Mouse (Mus musculus): Measurements from ENCODE around the gene C87436. TPM values are rescaled to one million over a fixed set of nuclear protein-coding genes. Genes with fewer than 3 reads are reported as not detected.
"Not testable (repeated sequence)": the region's sequence is repeated elsewhere in the genome, so short reads cannot be mapped to it uniquely, and the experiment has no call there.

C87436 gene
- polyA plus RNA-seq, 1 experiment, result 16.8 TPM

DNA sequence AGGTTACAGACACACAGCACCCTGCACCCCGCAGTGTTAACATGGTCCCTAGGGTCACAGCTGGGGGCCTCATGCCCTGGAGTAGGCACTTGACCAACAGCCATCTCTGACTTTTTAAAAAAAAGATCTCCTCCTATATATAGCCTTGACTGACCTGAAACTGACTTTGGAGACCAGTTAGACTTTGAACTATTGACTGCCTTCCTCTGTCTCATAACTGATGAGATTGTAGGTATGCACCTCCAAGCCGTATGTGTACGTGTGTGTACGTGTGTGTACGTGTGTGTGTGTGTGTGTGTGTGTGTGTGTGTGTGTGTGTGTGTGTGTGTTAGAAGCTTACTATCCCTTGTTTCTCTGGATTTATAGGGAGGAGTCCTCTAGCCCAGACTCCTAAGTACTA, 43.7 kb downstream of the C87436 start:
- no peak for DNase-seq (ENCODE audit: low read depth)

DNA sequence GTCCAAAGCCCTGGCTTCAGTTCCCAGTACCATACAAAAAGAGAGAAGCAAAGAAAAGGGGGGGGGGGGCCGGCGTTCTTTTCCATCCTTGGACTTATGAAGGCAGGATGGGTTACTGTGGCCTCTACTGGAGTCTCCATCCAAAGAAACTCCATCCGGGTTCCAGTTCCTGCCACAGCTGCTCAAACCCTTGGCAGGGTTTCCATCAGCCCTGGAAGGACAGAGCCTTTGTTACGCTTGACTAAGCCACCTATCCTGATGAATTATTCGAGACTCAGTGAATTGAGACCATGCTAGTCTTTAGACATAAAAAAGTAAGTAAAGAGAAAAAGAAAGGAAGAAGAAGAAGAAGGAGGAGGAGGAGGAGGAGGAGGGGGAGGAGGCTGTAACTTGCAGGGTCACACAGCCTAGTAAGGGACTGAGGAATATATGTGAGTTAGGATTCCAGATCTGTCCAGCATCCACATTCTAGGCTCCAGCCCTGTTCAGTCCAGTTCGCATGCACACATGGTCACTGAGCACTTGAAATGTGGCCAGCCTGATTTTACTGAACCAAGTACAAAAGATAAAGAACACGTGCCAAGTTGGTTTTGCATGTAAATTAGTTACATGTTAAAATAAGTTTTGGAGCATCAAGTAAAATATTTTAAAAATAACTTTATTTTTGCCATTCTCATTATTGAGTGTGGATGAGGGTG, 47.9 kb downstream of the C87436 start:
- DNase-seq (ENCODE audit: low read depth), result no peak

DNA sequence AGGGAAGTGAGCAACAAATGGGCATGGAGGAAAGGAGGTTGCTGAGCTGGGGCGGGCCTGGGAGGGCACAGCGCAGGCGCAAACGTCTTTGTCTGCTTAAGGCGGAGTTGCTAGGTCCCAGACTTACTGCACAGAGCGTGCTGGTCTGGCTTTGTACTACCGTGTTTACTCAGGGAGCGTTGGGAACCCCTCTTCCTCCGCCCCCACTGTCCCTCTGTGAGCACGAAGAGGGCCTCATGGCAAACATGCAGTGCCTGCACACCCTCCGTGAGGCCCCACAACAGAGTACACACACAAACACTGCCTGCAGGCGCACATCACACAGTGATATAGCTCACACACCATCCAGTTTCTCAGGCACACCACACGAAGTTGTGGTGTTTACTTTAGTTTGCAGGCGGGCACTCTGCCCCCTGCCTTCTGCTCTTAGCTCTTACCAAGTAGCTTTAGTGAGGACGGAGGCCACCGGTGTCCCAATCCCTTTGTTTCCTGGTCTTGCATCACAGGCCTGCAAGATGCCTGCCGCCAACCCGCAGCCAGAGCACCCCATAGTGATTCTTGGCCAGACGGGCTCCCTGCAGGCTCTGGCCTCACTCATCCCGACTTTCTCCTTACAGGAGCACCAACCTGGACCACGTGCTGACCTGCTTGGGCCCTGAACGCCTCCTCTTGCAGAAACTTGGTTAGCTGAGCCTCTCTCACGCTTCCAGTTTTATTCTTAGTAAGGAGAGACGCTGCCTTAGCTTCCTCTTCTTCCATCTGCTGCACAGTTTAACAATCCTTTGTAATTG, 49.4 kb downstream of the C87436 start:
- peak; percentile 73 for DNase-seq (ENCODE audit: low read depth)

DNA sequence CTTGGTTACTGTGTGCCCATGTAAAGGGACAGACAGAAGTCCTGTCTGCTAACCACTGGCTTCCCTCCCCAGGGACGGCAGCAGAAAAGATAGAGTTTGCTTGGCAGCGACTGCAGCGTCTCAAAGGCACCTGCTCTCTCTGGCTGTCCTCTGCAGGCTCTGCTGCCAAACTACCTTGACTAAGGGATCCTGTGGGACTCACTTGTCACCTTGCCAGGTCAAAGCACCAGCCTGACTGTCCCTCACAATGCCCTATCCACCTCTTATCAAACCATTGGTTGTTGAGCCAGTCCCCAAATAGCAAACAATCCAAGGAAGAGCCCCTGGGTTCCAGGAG, 49.9 kb downstream of the C87436 start:
- DNase-seq (ENCODE audit: low read depth), result no peak

DNA sequence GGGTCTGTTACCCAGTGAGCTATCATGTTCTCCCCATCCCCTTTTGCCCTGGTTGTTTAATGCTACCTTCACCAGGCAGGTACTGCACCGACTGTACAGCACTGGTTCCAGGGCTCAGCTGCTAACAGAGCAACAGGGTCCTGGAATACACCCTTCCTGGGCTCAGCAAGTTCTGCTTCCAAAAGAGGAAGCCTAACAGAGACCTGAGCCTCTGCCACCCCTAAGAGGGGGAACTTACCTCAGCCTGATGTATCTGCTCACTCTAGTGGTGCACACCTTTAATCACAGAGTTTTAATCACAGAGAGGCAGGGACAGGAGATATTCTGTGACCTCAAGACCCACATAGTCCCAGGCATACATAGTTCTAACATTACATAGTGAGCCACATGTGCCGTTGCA, 51.8 kb downstream of the C87436 start:
- DNase-seq (ENCODE audit: low read depth), result no peak

DNA sequence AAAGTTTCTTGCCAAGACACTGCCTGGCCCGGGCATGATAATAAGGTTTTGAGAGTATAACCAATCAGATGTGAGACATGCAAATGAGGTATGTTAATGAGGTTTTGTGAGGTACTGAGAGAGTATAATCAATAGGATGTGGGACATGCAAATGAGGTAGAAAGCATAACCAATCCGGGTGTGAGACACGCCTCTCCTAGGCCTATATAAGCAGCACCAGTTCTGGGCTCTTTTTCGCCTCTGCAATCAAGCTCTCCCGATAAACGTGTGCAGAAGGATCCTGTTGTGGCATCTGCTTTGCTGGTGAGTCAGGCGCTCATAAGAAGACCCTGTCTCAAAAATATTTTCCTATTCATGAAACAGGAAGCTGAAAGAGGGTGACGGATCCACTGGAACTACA, 52.2 kb downstream of the C87436 start:
- DNase-seq (ENCODE audit: low read depth), result not testable (repeated sequence)

DNA sequence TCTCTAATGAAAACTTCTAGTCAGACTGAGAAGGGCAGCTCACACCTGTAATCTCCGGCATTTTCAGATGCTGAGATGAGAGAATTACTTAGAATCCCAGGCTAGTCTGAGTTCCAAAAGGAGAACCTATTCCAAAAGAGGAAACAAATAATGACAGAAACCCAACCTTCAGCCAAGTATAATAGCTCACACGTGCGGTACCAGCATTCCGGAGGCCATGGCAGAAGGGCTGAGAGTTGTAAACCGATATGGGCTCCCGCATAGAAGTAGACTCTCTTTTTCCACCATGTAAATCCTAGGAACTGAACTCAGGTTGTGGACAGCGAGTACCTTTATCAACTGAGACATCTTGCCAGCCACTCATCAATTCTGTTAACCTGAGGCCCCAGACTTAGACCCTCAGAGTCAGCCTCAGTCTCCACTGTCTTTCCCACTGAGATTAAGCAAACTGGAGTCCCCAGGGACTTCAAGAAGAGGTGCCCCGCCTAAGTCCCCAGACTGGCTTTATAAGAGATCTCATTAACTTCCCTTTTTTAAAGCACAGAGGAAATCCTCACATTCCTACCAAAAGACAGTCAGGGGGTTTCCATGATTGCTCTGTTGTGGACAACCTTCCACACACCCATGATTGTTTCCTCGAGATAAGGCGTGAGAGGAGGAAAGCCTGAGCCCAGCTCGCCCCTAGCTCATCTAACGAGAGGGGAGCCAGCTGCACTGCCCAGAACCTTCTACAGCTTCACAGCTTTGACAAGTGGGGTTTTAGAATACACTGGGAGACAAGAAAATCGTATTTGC, 55.5 kb downstream of the C87436 start:
- DNase-seq (ENCODE audit: low read depth), result no peak

DNA sequence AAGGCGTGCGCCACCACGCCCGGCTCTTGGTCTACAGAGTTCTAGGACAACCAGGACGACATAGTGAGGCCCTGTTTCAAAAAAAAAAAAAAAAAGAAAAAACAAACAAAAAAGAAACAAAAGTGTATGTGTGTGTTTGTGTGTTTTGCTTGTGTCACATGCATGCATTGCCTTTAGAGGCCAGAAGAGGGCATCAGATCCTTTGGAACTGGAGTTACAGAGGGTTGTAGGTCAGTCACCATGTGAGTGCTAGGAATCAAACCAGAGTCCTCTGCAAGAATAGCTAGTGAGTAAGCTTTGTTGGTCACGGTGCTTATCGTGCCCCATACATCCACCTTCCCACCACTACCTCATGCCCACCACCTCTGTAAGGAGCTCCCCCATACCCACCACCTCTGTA, 56.6 kb downstream of the C87436 start:
- DNase-seq (ENCODE audit: low read depth), result no peak

DNA sequence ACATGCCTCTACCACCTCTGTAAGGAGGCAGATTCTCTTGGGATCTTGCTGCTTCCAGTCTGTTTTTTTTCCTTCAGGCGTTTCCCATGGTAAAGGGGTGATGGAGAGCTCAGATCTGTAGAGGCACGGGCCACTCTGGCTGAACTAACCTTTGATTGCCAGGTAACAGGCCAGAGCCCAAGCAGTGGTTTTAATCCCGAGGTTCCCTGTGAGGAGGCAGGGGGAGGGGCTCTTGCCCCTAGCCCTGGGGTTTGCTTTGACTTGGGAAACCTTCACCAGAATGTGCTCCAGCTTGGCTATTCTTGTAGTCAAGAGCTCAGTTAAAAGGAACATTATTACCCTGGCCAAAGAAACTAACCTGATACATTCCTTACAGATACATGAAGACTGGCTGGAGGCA, 57.5 kb downstream of the C87436 start:
- DNase-seq (ENCODE audit: low read depth), result no peak

DNA sequence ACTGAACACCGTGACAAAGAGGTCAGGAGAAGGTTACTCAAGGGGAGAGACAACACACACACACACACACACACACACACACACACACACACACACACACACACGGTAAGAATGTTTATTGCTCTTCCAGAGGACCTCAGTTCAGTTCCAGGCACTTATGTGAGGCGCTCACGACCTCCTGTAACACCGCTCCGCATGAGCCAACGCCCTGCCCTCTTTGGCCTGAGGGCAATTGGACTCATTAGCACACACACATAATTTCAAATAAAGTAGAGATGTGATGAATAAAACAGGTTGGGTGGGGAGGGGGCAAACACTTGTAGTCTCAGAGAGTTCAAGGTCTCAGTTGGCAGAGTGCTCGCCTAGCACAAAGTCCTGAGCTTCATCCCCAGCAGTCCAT, 58.0 kb downstream of the C87436 start:
- DNase-seq (ENCODE audit: low read depth), result no peak

DNA sequence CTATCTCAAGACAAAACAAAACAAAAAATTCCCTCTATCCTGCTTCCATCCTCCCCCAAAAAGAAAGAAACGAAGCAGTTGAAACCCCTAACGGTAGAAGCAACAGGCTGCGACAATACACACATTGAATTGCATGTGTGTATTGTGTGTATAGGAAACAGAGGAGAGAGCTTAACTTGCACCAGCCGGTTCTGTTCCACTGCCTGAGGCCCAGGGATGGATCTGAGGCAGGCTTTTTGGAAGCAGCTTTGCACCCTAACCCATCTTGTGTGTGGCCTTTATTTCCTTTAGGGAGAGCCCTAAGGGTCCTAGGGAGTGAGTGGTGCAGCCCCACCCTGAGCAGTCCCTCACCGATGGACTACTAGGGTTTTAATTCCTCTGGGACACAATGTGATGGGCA, 58.4 kb downstream of the C87436 start:
- no peak for DNase-seq (ENCODE audit: low read depth)

DNA sequence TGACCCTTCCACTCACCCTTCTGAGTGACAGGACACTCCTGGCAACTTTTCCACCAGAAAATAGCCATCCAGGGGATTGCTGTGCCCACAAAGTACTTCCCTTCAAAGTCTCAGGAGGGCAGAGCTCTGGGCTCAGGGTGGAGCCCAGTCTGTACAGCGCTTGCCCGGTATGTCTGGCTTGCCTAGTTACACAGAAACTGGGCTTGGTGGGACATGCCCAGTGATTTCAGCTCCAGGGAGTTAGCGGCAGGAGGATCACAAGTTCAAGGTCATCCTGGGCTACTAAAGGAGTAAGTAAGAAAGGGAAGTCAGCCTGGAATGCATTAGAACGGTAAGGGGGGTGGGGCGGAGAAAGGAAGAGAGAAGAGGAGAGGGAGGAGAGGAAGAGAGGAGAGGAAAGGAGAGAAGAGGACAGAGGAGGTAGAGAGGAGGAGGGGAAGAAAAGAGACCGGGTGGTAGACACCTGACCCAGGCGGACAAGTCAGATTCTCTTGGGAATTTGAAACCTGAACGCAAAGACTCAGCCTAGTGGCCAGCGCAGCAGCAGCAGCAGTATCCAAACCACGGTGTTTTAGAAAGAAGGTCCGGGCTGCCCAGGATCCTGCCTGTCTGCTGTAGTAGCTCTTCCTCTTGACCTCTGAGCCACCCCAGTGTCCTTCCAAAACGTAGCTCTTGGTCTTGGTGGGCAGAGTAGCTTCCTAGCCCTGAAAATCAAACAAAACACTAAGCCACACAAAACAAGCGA, 59.1 kb downstream of the C87436 start:
- DNase-seq (ENCODE audit: low read depth), result no peak

DNA sequence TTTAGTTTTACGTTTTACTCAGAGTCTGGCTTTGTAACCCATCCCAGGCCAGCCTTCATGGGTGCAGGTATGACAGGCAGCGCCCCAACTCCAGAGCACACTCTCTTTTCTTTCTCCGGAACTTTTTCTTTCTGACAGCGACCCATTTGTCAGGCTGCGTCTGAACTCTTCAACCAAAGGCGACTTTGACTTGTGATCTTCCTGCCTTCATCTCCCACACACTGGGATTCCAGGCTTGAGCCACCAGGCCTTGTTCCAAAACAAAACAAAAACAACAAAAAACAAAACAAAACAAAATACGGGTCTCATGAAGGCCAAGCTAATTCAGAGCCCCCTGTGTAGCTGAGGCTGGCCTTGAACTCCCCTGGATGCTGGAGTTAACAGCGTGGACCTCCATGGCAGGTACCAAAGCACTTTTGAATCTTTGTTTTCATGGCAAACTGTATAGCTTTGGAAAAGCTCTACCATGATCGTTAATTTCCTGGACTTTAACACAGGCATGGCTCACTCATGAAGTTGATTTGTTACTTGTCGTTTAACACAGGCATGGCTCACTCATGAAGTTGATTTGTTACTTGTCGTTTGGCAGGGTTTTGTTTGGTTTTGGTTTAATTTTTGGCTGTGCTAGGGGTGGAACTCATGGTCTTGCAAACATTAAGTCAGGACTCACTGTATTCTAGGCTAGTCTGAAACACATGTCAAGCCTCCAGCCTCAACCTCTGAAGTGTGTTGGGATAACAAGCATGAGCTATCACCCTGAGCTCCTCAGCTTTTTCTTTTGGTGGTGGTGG, 60.0 kb downstream of the C87436 start:
- DNase-seq (ENCODE audit: low read depth), result no peak

DNA sequence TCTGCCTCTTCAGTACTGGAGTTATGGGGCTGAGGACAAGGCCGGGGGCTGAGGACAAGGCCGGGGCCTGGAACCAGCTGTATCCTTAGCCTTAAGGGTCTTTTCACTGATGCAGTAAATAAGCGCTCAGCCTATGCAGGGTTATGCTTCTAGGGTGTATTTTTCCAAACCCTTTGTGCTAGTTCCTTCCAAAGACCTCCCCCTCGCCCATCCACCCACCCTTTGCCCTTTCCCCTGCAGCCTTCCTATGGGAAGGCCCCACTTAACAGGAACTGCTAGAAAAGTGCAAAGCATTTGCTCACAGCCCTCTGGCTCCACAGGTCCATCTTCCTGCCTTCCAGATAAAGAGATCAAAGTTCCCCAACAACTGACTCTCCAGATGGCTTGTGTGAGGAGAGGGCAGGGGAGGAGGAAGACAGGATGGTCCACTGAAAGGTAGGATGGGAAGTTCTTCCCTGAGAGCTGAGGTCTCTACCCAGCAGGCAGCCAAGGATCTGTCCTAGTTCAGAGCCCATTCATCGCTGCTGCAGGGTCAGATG, 61.5 kb downstream of the C87436 start:
- DNase-seq (ENCODE audit: low read depth), result no peak

DNA sequence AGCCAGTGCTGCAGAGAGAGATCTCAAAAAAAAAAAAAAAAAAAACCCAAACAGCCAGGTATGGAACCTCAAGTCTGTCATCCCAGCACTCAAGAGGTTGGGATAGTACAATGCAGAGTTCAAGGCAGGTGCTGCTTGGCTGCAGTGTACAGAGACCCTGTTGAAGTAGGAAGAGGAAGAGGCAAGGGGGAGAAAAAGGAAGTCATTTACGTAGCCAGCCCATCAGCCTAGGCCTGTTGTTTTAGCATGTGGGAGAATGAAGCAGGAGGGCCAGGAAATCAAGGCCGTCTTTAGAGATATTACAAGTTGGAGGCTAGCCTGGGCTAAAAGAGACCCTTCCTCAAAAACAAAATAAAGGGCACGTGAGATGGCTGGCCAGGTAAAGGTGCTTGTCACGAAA, 65.3 kb downstream of the C87436 start:
- DNase-seq (ENCODE audit: low read depth), result no peak

DNA sequence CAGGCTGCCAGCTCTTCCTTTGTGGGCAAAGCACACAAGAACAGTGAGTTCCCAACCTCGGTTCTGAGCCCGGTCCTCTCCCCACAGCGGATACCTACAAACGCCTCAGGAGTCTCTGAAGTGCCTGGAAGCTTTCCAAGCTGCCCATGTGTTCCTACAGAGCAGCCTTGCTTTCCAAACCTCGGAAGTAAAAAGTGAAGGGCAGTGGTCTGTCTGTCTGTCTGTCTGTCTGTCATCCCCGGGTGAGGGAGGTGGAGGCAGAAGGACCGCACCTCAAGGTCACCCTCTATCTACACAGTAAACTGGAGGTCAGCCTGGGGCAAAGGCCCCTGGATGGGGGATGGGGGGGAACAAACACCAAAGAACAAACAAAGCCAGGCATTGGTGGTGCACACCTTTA, 67.5 kb downstream of the C87436 start:
- DNase-seq (ENCODE audit: low read depth), result no peak

DNA sequence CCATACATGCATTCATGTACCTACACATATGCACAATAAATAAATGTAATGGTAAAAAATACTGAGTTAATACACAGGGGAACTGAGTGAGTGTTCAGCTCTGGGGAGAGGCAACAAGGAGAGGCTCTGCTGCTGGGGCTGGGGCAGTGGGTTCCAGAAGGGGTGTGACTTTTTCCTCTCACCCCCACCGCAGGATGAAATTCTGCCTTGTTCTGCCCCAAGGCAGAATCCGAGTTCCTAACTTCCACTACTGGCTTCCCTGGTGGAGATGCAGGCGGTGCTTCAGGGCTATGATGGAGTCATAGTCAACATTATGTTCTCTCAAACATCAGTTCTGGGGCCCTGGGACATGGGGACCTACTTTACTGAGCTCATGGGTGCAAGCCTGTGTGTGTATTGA, 68.1 kb downstream of the C87436 start:
- DNase-seq (ENCODE audit: low read depth), result no peak

DNA sequence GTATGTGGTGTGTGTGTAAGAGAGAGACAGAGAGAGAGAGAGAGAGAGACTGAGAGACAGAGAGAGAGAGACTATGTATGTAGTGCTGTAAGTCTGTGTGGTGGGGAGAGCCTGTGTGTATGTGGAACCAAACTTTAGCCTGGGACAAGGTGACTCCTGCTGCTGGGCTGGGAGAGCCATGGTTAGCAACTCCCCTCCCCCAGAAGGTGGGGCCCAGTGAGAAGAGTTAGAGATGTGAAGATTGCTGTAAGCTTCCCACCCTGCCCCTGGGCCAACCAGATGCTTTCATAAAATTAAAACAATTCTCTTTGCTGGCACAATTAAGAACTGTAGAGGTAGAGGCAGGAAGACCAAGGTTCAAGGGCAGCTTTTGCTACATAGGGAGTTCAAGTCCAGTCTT, 68.9 kb downstream of the C87436 start:
- DNase-seq (ENCODE audit: low read depth), result no peak

DNA sequence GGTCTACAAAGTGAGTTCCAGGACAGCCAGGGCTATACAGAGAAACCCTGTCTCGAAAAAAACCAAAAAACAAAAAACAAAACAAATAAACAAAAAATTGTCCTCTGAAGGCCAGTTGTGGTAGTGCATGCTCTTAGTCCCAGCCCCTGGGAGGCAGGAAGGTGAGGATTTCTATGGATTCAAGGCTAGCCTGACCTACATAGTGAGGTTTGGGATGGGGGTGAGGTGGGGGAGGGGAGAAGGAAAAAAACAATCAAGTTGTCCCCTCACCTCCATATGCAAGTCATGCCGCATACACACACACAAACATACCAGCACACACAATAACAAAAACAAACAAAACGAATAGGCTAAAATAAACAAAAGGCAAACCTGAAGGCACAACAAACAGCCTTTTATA, 70.6 kb downstream of the C87436 start:
- DNase-seq (ENCODE audit: low read depth), result no peak

DNA sequence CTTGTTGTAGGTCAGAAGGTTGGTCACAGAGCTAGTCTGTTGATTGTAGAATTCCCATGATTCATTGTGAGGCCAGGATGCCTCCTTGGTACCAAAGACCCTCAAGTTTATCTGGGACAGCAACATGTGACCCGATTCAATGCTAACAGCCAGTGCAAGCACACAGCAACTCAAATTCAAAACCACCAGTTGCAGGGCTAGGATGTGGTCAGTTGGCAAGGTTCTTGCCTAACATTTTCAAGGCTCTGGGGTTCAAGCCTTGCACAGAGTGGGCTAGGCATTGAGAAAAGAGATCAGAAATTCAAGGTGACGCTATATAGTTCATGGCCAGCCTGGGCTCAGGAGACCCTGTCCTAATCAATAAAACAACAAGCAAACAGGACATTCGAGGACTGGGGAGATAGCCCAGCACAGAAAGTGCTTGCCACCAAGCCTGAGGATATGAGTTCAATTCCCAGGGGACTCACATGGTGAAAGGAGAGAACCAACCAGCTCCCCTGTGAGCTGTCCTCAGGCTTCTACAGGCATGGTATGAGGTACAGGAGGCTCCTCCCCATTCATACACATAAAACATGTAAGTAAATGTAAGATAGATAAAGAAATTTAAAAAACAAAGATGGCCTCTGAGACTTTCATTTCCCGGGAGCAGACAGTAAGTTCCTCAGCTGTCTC, 71.2 kb downstream of the C87436 start:
- no peak for DNase-seq (ENCODE audit: low read depth)

DNA sequence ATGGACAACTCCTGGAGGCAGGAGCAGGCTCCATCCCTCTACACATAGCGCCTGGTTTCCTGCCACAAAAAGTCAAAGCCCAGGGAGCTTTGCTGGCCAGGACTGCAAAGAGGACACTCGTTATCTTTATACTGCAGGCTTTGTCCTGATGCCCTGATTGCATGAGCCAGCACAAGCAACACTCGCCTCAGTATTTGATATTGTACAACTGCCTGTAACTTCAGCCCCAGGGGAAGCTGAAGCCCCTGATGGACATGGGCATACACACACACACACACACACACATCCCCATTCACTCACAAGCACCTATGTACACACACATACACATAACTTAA, 71.7 kb downstream of the C87436 start:
- DNase-seq (ENCODE audit: low read depth), result no peak
